Mouse (Mus musculus) neural tube, embryonic 13.5 days (tissue): ENCODE data around the gene Gm28047. TPM values are rescaled to one million over a fixed set of nuclear protein-coding genes. Genes with fewer than 3 reads are reported as not detected.

Source experiments
- ATAC-seq: fragments of 200-750 bp; cut with Nextera tagmentation; 2 replicates; pipeline ENCODE4 v1.8.0; 2017; ENCODE audit warnings: low read depth, mild to moderate bottlenecking, moderate TSS enrichment, moderate library complexity
- H3K27ac ChIP-seq: fragments of 300-500 bp; sonication (generic); replicated peaks from 2 replicates; pipeline ENCODE4 v1.5.1; 2015; ENCODE audit warnings: moderate library complexity, mild to moderate bottlenecking, inconsistent platforms
- H3K27me3 ChIP-seq: fragments of 300-500 bp; sonication (generic); 2 replicates; pipeline ENCODE4 v1.6.1; 2015; ENCODE audit warnings: mild to moderate bottlenecking, inconsistent platforms
- H3K36me3 ChIP-seq: fragments of 300-500 bp; sonication (generic); 2 replicates; pipeline ENCODE4 v1.6.1; 2015; ENCODE audit warnings: mild to moderate bottlenecking, inconsistent platforms
- H3K4me1 ChIP-seq: fragments of 300-500 bp; sonication (generic); replicated peaks from 2 replicates; pipeline ENCODE4 v1.6.1; 2015; ENCODE audit warnings: inconsistent platforms
- H3K4me2 ChIP-seq: fragments of 300-500 bp; sonication (generic); 2 replicates; pipeline ENCODE4 v1.6.1; 2015; ENCODE audit warnings: inconsistent platforms, mild to moderate bottlenecking, moderate library complexity
- H3K4me3 ChIP-seq: fragments of 300-500 bp; sonication (generic); 2 replicates; pipeline ENCODE4 v1.5.1; 2015; ENCODE audit warnings: mild to moderate bottlenecking, inconsistent platforms
- H3K9ac ChIP-seq: fragments of 300-500 bp; sonication (generic); 2 replicates; pipeline ENCODE4 v1.6.1; 2015; ENCODE audit warnings: moderate library complexity, mild to moderate bottlenecking, inconsistent platforms
- H3K9me3 ChIP-seq: fragments of 300-500 bp; sonication (generic); 2 replicates; pipeline ENCODE4 v1.6.1; 2016; ENCODE audit warnings: inconsistent platforms
- WGBS: fragments of 180-500 bp; shearing (Covaris S2); methylation state at CpG from one replicate; pipeline ENCODE4 v1.1.7; 2015; 5-methylcytosine and 5-hydroxymethylcytosine counted together
- polyA plus RNA-seq: library from polyadenylated mRNA; unstranded; fragments of >200 nt; fragmentation: Nextera tagmentation; extraction: Ambion mirVana; gene quantifications from 2 replicates; pipeline ENCODE4 v1.2.1, GENCODE M21; 2015

Gene Gm28047
- polyA plus RNA-seq, 1 experiment from 2014 or later: not detected

DNA sequence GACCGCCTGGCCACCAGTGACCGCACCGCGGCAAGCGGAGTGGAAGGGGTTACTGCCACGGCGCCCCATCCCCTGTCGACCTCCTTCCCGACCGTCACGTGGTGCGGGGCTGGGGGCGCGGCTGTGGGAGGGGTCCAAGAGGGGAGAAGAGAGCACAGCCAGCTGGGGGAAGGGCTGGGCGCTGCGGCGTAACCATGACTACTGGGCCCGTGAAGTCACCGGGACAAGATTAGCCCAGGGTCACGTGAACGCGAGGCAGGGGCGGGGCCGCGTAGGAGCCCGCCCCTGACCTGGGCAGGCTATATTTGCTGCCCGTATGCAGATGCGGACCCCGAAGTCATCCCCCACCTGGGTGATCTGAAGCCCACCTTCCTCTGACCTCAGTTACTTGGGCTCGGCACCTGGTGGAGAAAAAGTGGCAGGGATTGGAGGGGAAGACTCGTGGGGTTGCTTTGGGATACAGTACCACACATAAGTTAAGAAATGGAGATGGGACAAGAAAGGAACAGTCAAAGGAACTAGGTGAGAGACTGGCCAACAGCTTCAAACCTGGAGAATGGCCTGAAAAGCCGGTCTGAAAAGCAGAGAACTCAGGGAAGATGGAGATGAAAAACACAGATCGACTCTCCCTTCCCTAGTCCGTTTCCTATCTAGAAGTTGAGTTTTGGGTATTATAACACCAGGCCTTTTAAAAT, 114.1 kb downstream of the Gm28047 start:
- 4% methylated on average over 33 of the region's 34 CpGs for WGBS

DNA sequence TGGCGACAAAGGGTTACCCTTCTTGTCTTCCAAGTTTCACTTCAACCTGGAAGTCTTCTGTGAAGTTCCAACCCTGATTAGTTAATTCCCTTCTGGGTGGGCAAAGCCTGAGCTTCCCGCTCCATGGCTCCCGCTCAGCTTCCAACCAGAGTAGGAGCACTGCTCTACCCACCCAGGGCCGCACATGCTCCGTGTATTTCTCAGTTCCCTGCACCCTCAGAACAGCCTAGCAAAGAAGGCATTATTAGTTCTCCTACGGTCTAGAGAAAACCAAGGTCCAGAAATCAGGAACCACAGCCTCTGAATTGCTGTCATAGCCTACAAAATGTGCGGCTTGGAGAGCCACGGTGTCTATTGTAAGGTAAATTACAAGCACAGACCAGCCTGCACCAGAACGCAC, 114.8 kb downstream of the Gm28047 start:
- Histone ChIP-seq H3K4me1 (peaks cover 62% of the 10 kb centered on the region), H3K4me3 (peak overlapping the region; percentile 53), H3K27me3 (no peaks in the 10 kb centered on the region), H3K36me3 (peaks cover 32% of the 10 kb centered on the region), H3K9me3 (no peaks in the 10 kb centered on the region), H3K9ac (peak overlapping the region; percentile 77), H3K27ac (peak overlapping the region; percentile 91), H3K4me2 (peak overlapping the region; percentile 75)
- ATAC-seq: peak; percentile 78
- WGBS: 7% methylated on average over 9 of the region's 9 CpGs

More for the DNA sequence above, 114.1 kb downstream of the Gm28047 start:
- Histone ChIP-seq H3K36me3 (peaks cover 26% of the 10 kb centered on the region), H3K9me3 (no peaks in the 10 kb centered on the region), H3K4me3 (peak overlapping the region; percentile 53), H3K27me3 (no peaks in the 10 kb centered on the region), H3K4me2 (peak overlapping the region; percentile 75), H3K9ac (peak overlapping the region; percentile 77), H3K4me1 (peaks cover 68% of the 10 kb centered on the region), H3K27ac (peak overlapping the region; percentile 91)
- ATAC-seq: peak; percentile 95

DNA sequence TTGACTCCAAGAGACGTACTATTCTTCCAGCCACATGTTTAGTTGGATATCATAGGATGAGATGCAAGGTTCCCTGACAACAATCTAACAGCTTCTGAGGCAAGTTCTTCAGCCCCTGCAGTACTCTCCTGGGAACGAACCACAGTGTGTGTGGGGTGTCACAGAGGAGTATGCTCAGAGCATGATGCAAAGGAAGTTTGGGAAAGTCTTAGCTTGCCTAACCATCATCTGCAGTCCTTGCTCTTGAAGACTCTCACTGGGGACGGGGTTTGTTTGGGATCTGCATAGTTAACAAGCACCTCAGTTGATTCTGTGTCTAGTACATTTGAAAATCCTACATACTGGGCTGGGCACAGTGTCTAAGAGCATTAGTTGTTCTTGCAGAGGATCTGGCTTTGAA, 116.5 kb downstream of the Gm28047 start:
- H3K4me1 ChIP-seq: peaks cover 44% of the 10 kb centered on the region
- no peak overlapping the region for H3K4me2 ChIP-seq
- no peak overlapping the region for H3K9ac ChIP-seq
- peaks cover 50% of the 10 kb centered on the region for H3K36me3 ChIP-seq
- H3K4me3 ChIP-seq: no peak overlapping the region
- WGBS: 86% methylated on average over 3 of the region's 3 CpGs
- no peaks in the 10 kb centered on the region for H3K9me3 ChIP-seq
- no peaks in the 10 kb centered on the region for H3K27me3 ChIP-seq
- ATAC-seq: no peak
- H3K27ac ChIP-seq: no peak overlapping the region

DNA sequence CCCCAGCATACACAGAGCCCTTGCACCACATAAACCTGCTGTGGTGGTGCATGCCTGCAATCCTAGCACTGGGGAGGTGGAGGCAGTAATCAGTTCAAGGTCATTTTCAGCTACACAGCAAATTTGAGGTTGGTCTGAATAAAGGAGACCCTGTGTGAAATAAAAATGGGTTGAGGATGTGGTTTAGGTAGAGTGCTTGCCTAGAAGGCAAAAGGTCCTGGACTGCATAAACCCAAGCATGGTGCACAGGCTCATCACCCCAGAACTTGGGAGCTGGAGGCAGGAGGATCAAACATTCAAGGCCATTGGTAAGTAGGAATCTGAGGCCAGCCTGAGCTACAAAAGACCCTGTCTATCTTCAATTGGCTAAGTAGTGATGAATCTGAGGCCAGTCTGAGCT, 117.3 kb downstream of the Gm28047 start:
- Histone ChIP-seq H3K4me2 (no peak overlapping the region), H3K27me3 (no peaks in the 10 kb centered on the region), H3K36me3 (peaks cover 58% of the 10 kb centered on the region), H3K4me1 (peaks cover 37% of the 10 kb centered on the region), H3K27ac (no peak overlapping the region), H3K9me3 (no peaks in the 10 kb centered on the region), H3K9ac (no peak overlapping the region), H3K4me3 (no peak overlapping the region)
- no peak for ATAC-seq

DNA sequence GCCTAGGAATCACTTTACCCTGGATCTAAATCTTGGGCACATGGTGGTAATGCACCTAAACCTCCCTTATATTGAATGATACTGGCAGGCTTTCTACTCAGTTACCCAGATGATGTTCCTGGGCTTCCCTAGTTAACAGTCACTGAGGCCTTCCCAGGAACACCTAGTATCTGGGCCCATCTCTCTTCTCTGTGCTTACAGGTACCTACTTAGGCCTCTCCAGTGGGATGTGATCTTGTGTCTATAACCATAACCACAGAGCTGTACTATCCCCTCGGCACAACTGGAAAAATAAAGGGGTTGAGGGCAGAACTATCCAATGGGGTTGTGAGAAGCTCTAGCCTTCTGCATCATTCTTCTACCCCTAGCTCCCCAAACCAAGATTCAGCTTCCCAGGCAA, 118.0 kb downstream of the Gm28047 start:
- Histone ChIP-seq H3K36me3 (peaks cover 65% of the 10 kb centered on the region), H3K4me1 (peaks cover 30% of the 10 kb centered on the region), H3K9ac (no peak overlapping the region), H3K27me3 (no peaks in the 10 kb centered on the region), H3K4me3 (no peak overlapping the region), H3K9me3 (no peaks in the 10 kb centered on the region), H3K4me2 (no peak overlapping the region), H3K27ac (no peak overlapping the region)
- 93% methylated on average over 1 of the region's 1 CpGs for WGBS
- ATAC-seq: no peak

DNA sequence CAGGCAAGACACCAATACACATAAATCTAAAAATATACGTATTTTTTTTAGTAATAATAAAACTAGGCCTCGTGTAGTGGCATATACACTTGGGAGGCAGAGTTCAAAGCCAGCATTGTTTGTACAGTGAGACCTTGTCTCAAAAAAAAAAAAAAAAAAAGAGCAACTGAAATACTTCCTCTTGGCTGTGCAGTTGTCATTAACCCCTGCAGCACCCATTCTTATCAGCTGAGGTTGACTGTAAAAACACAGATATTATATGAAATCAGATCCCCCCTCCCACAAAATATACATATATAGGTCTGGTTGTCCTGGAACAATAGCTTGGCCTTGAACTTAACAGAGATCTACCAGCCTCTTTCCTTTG, 118.4 kb downstream of the Gm28047 start:
- Histone ChIP-seq H3K27ac (no peak overlapping the region), H3K9me3 (no peaks in the 10 kb centered on the region), H3K9ac (no peak overlapping the region), H3K4me3 (no peak overlapping the region), H3K4me1 (peaks cover 25% of the 10 kb centered on the region), H3K36me3 (peaks cover 69% of the 10 kb centered on the region), H3K27me3 (no peaks in the 10 kb centered on the region), H3K4me2 (no peak overlapping the region)
- 53% methylated on average over 2 of the region's 2 CpGs for WGBS
- ATAC-seq: no peak

DNA sequence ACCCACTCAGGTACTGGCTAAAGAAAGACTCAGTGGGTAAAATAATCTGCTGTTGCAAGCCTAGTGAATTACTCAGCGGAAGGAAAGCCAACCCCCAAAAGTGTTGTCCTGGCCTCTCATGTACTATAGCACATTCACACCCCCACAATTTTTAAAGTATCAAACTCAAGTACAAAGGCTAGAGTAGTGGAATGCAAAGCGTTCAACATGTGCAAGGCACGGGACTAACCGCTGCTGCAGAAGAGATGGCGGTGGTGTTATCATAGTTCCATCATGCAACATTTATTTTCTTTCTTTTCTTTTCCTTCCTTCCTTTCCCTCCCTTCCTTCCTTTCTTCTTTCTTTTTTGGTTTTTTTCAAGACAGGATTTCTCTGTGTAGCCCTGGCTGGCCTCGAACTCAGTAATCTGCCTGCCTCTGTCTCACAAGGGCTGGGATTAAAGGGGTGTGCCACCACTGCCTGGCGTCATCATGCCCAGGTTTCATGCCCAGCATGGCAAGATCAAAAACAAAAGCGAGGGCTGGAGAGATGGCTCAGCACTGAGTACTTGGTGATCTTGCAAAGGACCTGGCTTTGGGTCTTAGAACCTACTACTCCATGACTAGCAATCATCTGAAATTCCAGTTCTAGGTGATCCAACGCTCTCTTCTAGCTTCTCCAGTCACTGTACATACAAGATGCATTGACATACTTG, 119.0 kb downstream of the Gm28047 start:
- no peak overlapping the region for H3K9ac ChIP-seq
- peaks cover 20% of the 10 kb centered on the region for H3K4me1 ChIP-seq
- H3K27ac ChIP-seq: no peak overlapping the region; the same call in 1 of the 2 replicates
- no peak for ATAC-seq
- WGBS: 89% methylated on average over 9 of the region's 9 CpGs
- peaks cover 74% of the 10 kb centered on the region for H3K36me3 ChIP-seq
- H3K4me3 ChIP-seq: no peak overlapping the region
- H3K4me2 ChIP-seq: no peak overlapping the region
- H3K9me3 ChIP-seq: no peaks in the 10 kb centered on the region
- H3K27me3 ChIP-seq: no peaks in the 10 kb centered on the region

- peaks cover 17% of the 10 kb centered on the region for H3K4me1 ChIP-seq
- 78% methylated on average over 12 of the region's 12 CpGs for WGBS
- ATAC-seq: no peak
- H3K9ac ChIP-seq: no peak overlapping the region
- no peaks in the 10 kb centered on the region for H3K9me3 ChIP-seq
- no peaks in the 10 kb centered on the region for H3K27me3 ChIP-seq
- H3K4me2 ChIP-seq: no peak overlapping the region
- no peak overlapping the region for H3K4me3 ChIP-seq
- no peak overlapping the region for H3K27ac ChIP-seq
- H3K36me3 ChIP-seq: peaks cover 81% of the 10 kb centered on the region
These were observed 119.6 kb downstream of the Gm28047 start for GRCm38 (mm10) chr15:102505073-102505769.

GRCm38 (mm10) chr15:102503924-102504782, 120.7 kb downstream of the Gm28047 start:
- ATAC-seq: no peak
- no peak overlapping the region for H3K4me3 ChIP-seq
- no peak overlapping the region for H3K9ac ChIP-seq
- no peak overlapping the region for H3K27ac ChIP-seq
- no peaks in the 10 kb centered on the region for H3K9me3 ChIP-seq
- WGBS: 92% methylated on average over 9 of the region's 9 CpGs
- no peaks in the 10 kb centered on the region for H3K27me3 ChIP-seq
- H3K4me2 ChIP-seq: no peak overlapping the region
- peaks cover 91% of the 10 kb centered on the region for H3K36me3 ChIP-seq
- H3K4me1 ChIP-seq: peaks cover 8% of the 10 kb centered on the region

- no peaks in the 10 kb centered on the region for H3K27me3 ChIP-seq
- H3K4me2 ChIP-seq: no peak within 1 kb of the TSS
- 0 out of 2 replicates have a peak, but pooled peaks cover under 1% of the 10 kb centered on the region for H3K4me1 ChIP-seq
- H3K9me3 ChIP-seq: no peaks in the 10 kb centered on the region
- peaks cover 89% of the 10 kb centered on the region for H3K36me3 ChIP-seq
- no peak for ATAC-seq
- H3K4me3 ChIP-seq: no peak within 1 kb of the TSS
- no peak within 1 kb of the TSS for H3K9ac ChIP-seq
- no peak within 1 kb of the TSS for H3K27ac ChIP-seq
- WGBS: 92% methylated on average over 1 of the region's 1 CpGs
These were observed 121.4 kb downstream of the Gm28047 start, which contains the start of gene Gm10337 for GRCm38 (mm10) chr15:102503447-102503846. Gene Gm10337, plus strand, starts transcription at chr15:102503722.

DNA sequence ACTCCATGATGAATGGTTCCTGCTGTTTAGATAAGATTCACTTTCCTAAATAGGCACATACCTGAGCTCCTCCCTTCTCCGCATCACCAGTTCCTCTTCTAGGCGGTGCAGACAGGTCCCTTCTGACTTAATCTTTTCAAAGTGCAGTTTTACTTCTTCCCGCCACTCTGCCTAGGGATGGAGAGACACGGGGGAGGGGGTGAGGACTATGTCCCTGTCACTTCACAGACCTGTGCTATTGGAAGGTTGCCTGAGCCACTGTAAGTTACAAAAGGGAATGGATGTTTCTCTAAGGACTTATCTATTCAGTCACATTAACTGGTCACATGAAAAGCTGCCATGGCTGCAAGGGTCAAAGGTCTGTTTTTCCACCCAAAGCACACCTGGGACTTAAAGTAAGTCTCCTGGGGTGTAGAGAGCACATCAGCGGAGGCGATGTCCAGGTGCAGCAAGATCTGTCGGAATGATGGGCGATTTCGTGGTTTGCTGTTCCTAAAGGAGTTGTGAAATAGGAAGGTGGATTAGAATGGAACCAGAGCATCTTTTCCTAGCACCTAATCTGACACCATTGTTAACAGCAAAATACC, 122.5 kb downstream of the Gm28047 start:
- H3K36me3 ChIP-seq: peaks cover 90% of the 10 kb centered on the region
- H3K4me3 ChIP-seq: no peak overlapping the region
- no peaks in the 10 kb centered on the region for H3K4me1 ChIP-seq
- no peaks in the 10 kb centered on the region for H3K9me3 ChIP-seq
- H3K4me2 ChIP-seq: no peak overlapping the region
- ATAC-seq: no peak
- H3K27ac ChIP-seq: no peak overlapping the region
- 81% methylated on average over 9 of the region's 9 CpGs for WGBS
- no peak overlapping the region for H3K9ac ChIP-seq
- H3K27me3 ChIP-seq: no peaks in the 10 kb centered on the region
